Mouse (Mus musculus) liver, adult 2 months (tissue): Measurements from ENCODE around the gene Olfr1128.
"Not testable (repeated sequence)": the region's sequence is repeated elsewhere in the genome, so short reads cannot be mapped to it uniquely, and the experiment has no call there.

Experiments used
- CTCF ChIP-seq: fragments of 200-500 bp; IDR thresholded peaks from 2 replicates; pipeline ENCODE4 v1.5.1; 2011; ENCODE audit warnings: low read depth, low read length, control low read depth
- POLR2A ChIP-seq: fragments of 200-500 bp; IDR thresholded peaks from 2 replicates; pipeline ENCODE4 v1.6.1; 2011; ENCODE audit warnings: low read length, control low read depth; ENCODE audit not compliant: insufficient read depth; ENCODE audit errors: extremely low read depth

- TF ChIP-seq CTCF, POLR2A: not testable (repeated sequence)
Measured at GRCm38 (mm10) chr2:87525899-87526616, 19.3 kb downstream of the Olfr1128 start.
